Mouse (Mus musculus) gastrocnemius, postnatal 36 days (tissue): ENCODE measurements around the gene Olfr309. TPM values are rescaled to one million over a fixed set of nuclear protein-coding genes. Genes with fewer than 3 reads are reported as not detected.
"Not testable (repeated sequence)": the region's sequence is repeated elsewhere in the genome, so short reads cannot be mapped to it uniquely, and the experiment has no call there.

Experiments
- DNase-seq, 2 experiments: peaks; one replicate each; pipeline ENCODE4 v3.0.0; 2022
- intact Hi-C: fragments of 180-260 bp; cut with DNase I; formaldehyde crosslinking; loops from one replicate; pipeline ENCODE4 v1.15.1; 2025
- long read RNA-seq, 2 experiments: library from polyadenylated mRNA; stranded (forward); transcript quantifications; one replicate each; pipeline ENCODE4 v2.0.0; 2021
- microRNA-seq, 2 experiments: library from miRNA; unstranded; fragments of <30 nt; microRNA quantifications; one replicate each; pipeline ENCODE4 v1.2.0; 2021
- total RNA-seq, 2 experiments: library from RNA; stranded (reverse); gene quantifications; 2 replicates each; pipeline ENCODE4 v1.2.3; 2021

Olfr309 gene
- total RNA-seq, result not detected
- long read RNA-seq, experiment 1, result 0 reads
- long read RNA-seq, experiment 2, result 0 reads

- DNase-seq, result no peak
- intact Hi-C loops, result no loop called here
Measured at GRCm38 (mm10) chr7:86313608-86314007, at the start of gene Olfr309. Gene Olfr309 (minus strand): TSS chr7:86313708.

GRCm38 (mm10) chr7:86346296-86346695 lies 32.8 kb upstream of the Olfr309 start:
- DNase-seq, intact Hi-C loops: not testable (repeated sequence)

- intact Hi-C loops, result no loop called here
- no peak for DNase-seq
Measured at GRCm38 (mm10) chr7:86344253-86344652, 30.7 kb upstream of the Olfr309 start.

- DNase-seq, result no peak
- intact Hi-C loops, result no loop called here
Measured at GRCm38 (mm10) chr7:86342881-86343565, 29.5 kb upstream of the Olfr309 start.

GRCm38 (mm10) chr7:86337486-86337885 lies 24.0 kb upstream of the Olfr309 start, which contains the start of gene Olfr307:
Gene Olfr307 (minus strand): TSS chr7:86337586.
- no peak for DNase-seq
- intact Hi-C loops, result no loop called here

GRCm38 (mm10) chr7:86325530-86325929 lies 12.0 kb upstream of the Olfr309 start, which contains the start of gene Olfr308:
Gene Olfr308 (minus strand): TSS chr7:86325630.
- intact Hi-C loops, result no loop called here
- no peak for DNase-seq

DNA sequence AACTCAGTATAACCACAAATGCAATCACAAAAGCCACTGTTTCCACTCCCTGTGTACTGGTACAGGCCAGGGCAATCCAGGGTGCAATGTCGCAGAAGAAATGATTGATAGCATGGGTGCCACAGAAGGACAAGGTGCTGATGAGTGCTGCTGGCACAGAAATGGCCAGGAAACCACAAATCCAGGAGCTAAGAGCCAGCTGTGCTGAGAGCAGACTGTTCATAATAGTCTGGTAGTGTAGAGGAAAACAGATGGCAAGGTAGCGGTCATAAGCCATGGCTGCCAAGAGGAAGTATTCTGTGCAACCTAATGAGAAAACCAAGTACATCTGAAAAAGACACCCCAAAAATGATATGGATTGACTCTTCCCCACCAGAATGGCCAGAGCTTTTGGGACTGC lies 7.8 kb upstream of the Olfr309 start:
- DNase-seq, result no peak
- intact Hi-C loops, result no loop called here

DNA sequence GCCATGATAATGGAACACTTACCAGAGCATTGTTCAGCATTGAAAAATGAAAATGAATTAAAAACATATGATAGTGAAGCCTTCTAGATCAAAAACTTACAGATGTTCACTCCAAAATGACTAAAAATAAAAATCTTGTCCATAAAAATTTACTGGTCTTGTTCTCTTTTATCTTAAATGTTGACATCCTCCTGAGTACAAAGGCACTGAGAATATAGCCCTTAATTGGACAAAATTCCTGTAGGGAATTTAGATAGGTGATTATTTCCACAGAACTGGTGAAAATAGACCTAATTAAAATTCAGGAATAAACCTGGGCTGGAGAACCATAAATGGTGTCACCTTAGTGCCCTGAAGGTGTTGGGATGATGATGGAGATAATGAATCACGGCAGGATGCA lies 36.4 kb downstream of the Olfr309 start, which contains the start of gene Olfr310:
Gene Olfr310 (minus strand): TSS at position 101 of the 400 bp plus-strand sequence.
- intact Hi-C loops, result no loop called here
- DNase-seq, result no peak

Small RNA genes lying within 50 kb of the gene (microRNA-seq; reads per million reads assigned to microRNA genes)
- gene Gm23192, result 0 reads per million in 2 experiments

Other genes with a start within 250 kb of the Olfr309 start
- not detected for gene Vmn2r75, start 141.9 kb downstream of the Olfr309 start, total RNA-seq
- not detected for gene Vmn2r76, start 67.4 kb downstream of the Olfr309 start, total RNA-seq
- not detected for gene Olfr310, start 36.5 kb downstream of the Olfr309 start, total RNA-seq
- gene Olfr308, start 11.9 kb upstream of the Olfr309 start, total RNA-seq, result not detected
- gene Olfr307, start 23.9 kb upstream of the Olfr309 start, total RNA-seq, result not detected
- not detected for gene Olfr305, start 53.2 kb upstream of the Olfr309 start, total RNA-seq
- gene Olfr304, start 73.0 kb upstream of the Olfr309 start, total RNA-seq, result not detected
- not detected for gene Olfr303, start 84.1 kb upstream of the Olfr309 start, total RNA-seq
- gene Olfr301, start 90.1 kb upstream of the Olfr309 start, total RNA-seq, result not detected
- gene Olfr299, start 146.2 kb upstream of the Olfr309 start, total RNA-seq, result not detected
- gene Olfr298, start 178.8 kb upstream of the Olfr309 start, total RNA-seq, result not detected
- not detected for gene Olfr297, start 206.3 kb upstream of the Olfr309 start, total RNA-seq